Mouse (Mus musculus) bone marrow macrophage, adult 2 months (primary cell): ENCODE results near the gene B9d2. TPM values are rescaled to one million over a fixed set of nuclear protein-coding genes. Genes with fewer than 3 reads are reported as not detected.

Experiments
- H3K27ac ChIP-seq: 2 replicates; pipeline ENCODE4 v1.5.1; 2012; ENCODE audit warnings: low read depth, low read length; ENCODE audit not compliant: insufficient read depth
- H3K4me1 ChIP-seq: 2 replicates; pipeline ENCODE4 v1.6.1; 2012; ENCODE audit warnings: low read length; ENCODE audit not compliant: control insufficient read depth, insufficient read depth
- H3K4me3 ChIP-seq: 2 replicates; pipeline ENCODE4 v1.5.1; 2012; ENCODE audit warnings: mild to moderate bottlenecking, low read length, moderate library complexity; ENCODE audit not compliant: insufficient read depth
- CTCF ChIP-seq: IDR thresholded peaks from 2 replicates; pipeline ENCODE4 v1.5.1; 2012; ENCODE audit warnings: low read depth, mild to moderate bottlenecking, low read length, moderate library complexity
- POLR2A ChIP-seq: IDR thresholded peaks from 2 replicates; pipeline ENCODE4 v1.6.1; 2012; ENCODE audit warnings: mild to moderate bottlenecking, low read depth, low read length, borderline replicate concordance
- polyA plus RNA-seq: library from polyadenylated mRNA; stranded (reverse); fragments of >200 nt; gene quantifications from 2 replicates; pipeline ENCODE4 v1.2.4, GENCODE M21; 2012; ENCODE audit not compliant: missing spikeins, insufficient read depth, insufficient read length

B9d2 gene
- polyA plus RNA-seq, result 18.3 and 19.2 TPM in 2 replicates

DNA sequence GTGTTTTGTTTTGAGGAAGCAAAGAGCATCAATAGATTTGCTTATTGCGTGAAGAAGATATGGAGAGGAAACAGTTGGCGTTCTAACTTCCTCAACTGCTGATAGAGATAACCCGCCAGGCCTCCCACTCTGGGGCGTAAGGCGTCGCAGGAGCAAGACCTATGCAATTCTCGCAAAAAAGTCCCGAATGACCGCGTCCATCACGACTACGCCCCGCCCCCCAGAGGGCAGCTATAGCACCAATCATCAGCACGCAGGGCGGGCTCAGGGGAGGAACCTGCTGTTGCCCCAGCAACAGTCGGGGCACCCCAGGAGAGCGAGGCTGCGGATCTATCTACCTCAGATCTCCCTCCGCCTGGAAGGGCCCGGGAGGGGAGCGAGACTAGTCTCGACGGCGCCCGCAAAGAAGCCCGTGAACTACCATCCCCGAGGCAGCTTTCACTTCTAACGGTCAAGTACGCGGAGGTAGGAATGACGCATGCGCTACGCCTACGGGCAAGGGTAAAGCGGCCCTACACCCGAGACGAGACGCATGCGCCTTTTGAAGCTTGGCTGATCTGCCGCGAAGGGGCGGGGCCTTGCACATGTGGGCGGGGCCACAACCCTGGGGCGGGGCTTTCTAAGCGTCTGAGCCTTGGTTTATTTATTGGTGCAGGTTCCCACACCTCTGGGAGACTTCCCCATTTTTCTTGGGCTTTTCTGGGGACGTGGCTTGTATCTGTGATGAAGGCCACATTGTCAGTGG lies at the start of gene B9d2:
B9d2 (plus strand) TSS at position 267 of the 745 bp plus-strand sequence.
- Histone ChIP-seq H3K4me1 (peaks cover 43% of the 10 kb centered on the region), H3K27ac (peak within 1 kb of the TSS; percentile 81), H3K4me3 (peak within 1 kb of the TSS; percentile 66)
- TF ChIP-seq POLR2A, result no peak
- TF ChIP-seq CTCF, result no peak

DNA sequence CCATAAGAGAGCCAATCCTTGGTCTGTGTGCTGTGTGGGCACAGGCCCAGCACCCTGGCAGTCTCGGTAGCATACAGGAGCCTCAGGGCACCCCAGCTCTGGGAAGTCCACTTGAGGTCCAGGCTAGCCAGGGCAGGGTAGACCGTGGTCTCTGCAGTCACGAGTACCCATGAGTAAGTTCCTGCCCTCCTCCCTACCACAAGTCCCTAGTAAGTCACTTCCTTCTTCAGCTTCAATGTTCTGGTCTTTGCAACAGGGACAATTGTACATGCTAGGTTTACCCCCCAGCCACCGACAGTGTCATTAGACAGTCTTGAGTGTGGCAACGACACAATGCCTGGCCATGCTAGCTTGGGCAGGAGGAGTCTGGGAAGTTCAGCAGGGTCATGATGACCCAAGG lies 47.9 kb upstream of the B9d2 start:
- Histone ChIP-seq H3K4me3 (no peak overlapping the region), H3K27ac (peak overlapping the region; percentile 97), H3K4me1 (peaks cover 39% of the 10 kb centered on the region)
- no peak for TF ChIP-seq POLR2A
- no peak for TF ChIP-seq CTCF

DNA sequence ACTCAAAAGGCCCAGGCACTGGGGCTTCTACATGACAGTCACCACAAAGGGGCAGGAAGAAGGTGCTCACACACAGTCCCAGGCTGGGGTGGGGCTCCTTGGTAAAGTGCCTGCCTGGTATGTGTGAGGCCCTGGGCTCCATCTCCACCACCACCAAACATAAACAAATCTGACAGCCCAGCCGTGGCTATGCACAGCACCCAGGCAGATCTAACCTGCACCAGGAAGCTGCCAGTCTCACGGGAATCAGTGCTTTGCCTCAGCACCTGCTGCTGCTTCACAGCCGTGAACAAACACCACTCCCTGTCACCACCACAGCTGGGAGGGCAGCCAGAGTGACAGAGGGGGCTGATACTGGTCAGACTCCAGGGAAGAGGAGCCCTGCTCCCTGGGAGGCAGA lies 44.2 kb upstream of the B9d2 start:
- H3K27ac ChIP-seq, result no peak overlapping the region

DNA sequence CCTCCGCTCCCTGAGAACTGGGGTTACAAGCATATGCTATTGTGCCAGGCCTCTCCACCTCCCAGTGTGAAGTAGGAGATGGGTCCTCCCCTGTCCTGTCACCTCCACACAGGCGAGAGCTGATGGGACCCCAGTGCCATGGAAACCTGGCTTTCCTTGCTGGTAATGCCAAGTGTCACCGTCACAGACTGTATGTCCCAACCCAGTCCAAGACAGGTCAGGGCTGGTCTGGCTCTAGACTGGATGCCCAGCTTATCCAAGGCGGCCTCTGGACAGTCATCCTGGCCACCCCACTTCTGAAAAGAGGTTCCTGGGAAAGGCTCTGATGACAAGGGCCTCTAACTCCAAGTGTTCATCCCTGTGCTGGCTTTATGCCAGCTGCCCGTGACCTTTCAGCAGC lies 43.5 kb upstream of the B9d2 start:
- H3K4me3 ChIP-seq, result no peak overlapping the region
- peaks cover 19% of the 10 kb centered on the region for H3K4me1 ChIP-seq
- no peak for TF ChIP-seq CTCF
- no peak for TF ChIP-seq POLR2A
- no peak overlapping the region for H3K27ac ChIP-seq

More for the DNA sequence above, 44.2 kb upstream of the B9d2 start:
- Histone ChIP-seq H3K4me3 (no peak overlapping the region), H3K4me1 (peaks cover 27% of the 10 kb centered on the region)
- TF ChIP-seq CTCF, result no peak
- no peak for TF ChIP-seq POLR2A

DNA sequence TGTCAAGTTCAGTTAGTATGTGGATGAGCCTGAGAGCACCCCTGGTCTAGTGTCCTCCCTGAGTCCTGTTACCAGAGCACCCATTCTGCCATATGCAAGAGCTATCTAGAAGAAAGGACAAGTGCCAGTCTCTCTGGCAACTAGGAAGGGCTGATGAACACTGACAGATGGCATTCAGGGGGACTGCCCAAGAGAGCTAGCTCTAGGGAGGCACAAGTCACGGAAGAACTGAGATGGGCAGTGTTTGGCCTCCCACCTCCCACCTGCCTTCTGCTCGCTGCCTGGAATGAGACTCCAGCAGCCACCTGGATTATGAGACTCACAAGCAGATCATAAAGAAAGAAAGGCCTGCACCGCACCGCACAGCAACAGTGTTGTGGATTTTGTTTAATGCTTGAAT lies 40.8 kb upstream of the B9d2 start:
- peaks cover 10% of the 10 kb centered on the region for H3K4me1 ChIP-seq
- no peak overlapping the region for H3K27ac ChIP-seq
- H3K4me3 ChIP-seq, result no peak overlapping the region
- TF ChIP-seq POLR2A (no peak), CTCF (no peak)

DNA sequence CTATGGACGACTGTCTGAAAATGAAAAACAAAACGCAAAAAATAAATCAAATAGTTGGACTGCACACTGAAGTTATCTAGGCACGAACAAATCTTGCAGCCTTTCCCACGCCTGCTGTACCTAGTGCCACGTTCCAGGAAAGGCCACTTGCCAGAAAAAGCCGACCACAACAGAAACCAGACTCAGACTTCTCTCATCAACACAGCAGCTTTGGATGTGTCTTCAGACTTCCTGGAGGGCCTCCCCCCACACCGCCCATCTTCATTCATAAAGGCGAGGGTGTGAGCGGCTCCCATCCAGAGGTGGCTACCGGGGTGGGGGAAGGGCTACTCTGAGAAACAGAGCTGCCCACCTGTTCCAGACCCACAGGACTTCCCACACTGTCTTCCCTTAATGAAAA lies 36.4 kb upstream of the B9d2 start:
- TF ChIP-seq CTCF (no peak), POLR2A (no peak)
- peaks cover 21% of the 10 kb centered on the region for H3K4me1 ChIP-seq

DNA sequence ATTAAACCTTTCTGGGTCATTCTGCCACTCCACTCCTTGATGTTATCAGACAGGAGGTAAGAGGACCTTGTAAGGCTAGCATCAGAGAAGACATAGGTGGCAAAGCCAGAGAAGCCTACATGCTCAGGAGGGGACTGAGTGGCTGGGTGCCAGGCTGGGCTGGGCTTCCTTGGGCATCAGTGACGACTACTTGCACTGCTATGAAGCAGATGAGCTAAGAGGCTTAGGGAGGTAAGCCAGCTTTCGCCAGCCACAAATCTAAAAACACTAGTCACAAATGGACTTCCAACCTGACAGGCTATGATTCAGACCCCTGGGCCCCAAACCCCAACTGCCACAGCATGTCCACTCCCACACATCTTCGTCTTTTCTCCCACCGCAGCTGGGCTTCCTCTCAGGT lies 35.9 kb upstream of the B9d2 start:
- no peak for TF ChIP-seq POLR2A
- Histone ChIP-seq H3K4me3 (no peak overlapping the region), H3K4me1 (peaks cover 26% of the 10 kb centered on the region), H3K27ac (no peak overlapping the region)

More for the DNA sequence above, 36.4 kb upstream of the B9d2 start:
- H3K27ac ChIP-seq, result no peak overlapping the region
- H3K4me3 ChIP-seq, result no peak overlapping the region

DNA sequence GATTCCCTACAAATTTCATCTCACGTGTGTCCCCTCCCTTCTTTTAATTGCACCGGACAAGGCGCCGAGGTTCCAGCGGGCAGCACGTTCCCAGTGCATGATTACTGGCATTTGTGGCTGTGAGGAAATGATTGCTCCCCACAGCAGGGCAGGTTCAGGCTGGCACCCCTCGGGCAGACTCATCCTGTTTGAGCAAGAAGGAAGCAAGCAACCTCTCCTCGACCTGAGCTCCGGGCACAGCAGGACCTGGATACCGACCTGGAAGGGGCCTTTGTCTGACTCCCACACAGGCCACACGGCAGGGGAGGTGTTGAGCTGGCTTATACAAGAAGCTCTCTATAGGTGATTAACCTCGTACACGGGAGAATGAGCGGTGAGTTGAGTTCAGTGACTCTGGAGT lies 35.5 kb upstream of the B9d2 start:
- TF ChIP-seq CTCF (no peak), POLR2A (no peak)
- no peak overlapping the region for H3K4me3 ChIP-seq
- peaks cover 29% of the 10 kb centered on the region for H3K4me1 ChIP-seq
- H3K27ac ChIP-seq, result no peak overlapping the region

DNA sequence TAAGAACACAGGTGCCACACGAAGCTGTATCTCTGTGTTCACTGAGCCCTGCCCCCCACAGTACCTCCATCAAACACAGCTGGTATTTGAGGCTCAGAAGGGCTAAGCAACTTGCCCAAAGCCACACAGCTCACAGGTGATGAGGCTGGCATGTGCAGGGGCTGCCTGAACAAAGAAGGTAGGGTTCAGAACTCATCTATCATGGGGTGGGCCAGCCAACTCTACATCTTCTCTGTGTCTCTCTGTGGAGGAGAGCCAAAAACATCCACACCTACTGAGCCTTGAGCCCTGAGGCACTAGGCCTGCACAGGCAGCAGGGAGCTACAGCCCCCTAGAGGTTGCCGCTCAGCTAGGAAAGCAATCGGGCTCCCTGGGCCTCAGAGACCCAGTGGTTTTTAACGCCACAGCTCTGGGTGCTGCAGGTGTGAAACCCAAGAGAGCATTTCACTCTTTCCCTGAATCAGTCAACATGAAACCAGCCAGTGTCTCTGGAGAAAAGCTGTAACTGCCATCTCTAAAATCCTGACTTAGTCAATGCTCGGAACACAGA lies 32.9 kb upstream of the B9d2 start:
- peaks cover 46% of the 10 kb centered on the region for H3K4me1 ChIP-seq
- H3K4me3 ChIP-seq, result no peak overlapping the region
- H3K27ac ChIP-seq, result no peak overlapping the region
- TF ChIP-seq CTCF (no peak), POLR2A (no peak)

DNA sequence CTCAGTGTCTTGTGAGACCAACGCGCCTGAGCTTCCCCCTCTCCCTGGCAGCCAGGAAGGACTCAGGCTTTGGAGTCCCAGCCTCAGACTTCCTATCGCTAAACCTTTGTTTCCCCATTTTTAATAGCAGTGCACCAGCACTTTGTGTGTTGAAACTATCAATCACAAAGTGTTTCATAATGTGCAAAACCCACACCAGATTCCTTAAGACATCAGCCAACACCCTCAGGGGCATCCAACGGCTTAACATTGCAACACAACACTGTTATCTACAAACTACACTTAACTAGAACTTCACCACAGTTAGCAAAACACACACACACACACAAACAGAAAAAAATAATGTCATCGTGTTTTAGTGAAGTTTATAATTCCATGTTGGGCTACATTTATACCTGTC lies 30.7 kb upstream of the B9d2 start:
- Histone ChIP-seq H3K4me3 (no peak overlapping the region), H3K4me1 (peaks cover 35% of the 10 kb centered on the region), H3K27ac (peak overlapping the region; percentile 90)
- TF ChIP-seq CTCF (no peak), POLR2A (no peak)

DNA sequence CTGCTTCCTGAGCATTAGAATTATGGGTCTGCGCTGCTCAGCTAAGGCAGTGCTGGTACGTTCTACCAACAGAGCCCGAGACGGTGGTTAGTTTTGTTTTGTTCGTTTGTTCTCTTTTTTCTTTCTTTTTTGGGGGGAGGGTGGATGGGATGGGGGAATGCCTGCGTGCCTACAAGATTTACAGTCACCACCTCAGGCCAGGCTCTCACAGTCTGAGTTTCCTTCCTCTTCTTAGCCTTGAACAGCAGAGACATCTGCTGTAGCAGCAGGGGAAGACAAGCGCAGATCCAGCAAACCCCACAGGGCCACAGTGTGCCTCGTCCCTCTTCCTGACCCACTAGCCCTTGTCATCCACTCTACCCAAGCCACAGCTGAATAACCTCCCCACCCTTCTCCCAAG lies 29.3 kb upstream of the B9d2 start:
- H3K27ac ChIP-seq, result peak overlapping the region; percentile 90

More for the DNA sequence above, 29.3 kb upstream of the B9d2 start:
- TF ChIP-seq CTCF, result peak; percentile 40
- no peak for TF ChIP-seq POLR2A
- Histone ChIP-seq H3K4me3 (peak overlapping the region; percentile 19), H3K4me1 (peaks cover 33% of the 10 kb centered on the region)
